Mouse (Mus musculus) CH12.LX (cell line): Measurements from ENCODE around the gene Pias4. TPM values are rescaled to one million over a fixed set of nuclear protein-coding genes. Genes with fewer than 3 reads are reported as not detected.
A peak's percentile ranks its signal among the peaks of the same experiment; 100 is the strongest.
"Not testable (repeated sequence)": the region's sequence is repeated elsewhere in the genome, so short reads cannot be mapped to it uniquely, and the experiment has no call there.

Experiments
- DNase-seq: peaks from one replicate; pipeline ENCODE4 v3.0.0-alpha.2; 2013; ENCODE audit errors: extremely low read depth
- H3K27ac ChIP-seq: 2 replicates; pipeline ENCODE4 v1.5.1; 2012; ENCODE audit warnings: low read depth, mild to moderate bottlenecking, control low read depth, moderate library complexity; ENCODE audit not compliant: insufficient read depth
- H3K27me3 ChIP-seq: replicated peaks from 2 replicates; pipeline ENCODE3; 2012; ENCODE audit warnings: inconsistent platforms
- H3K36me3 ChIP-seq, 2 experiments: replicated peaks in 1 of 2; 2 replicates each; pipeline versions ENCODE3 to v1.6.1; 2012; ENCODE audit warnings: inconsistent platforms in 1 of 2, low read length in 1 of 2, mild to moderate bottlenecking in 1 of 2, mixed read lengths in 1 of 2, moderate library complexity in 1 of 2; ENCODE audit not compliant: control insufficient read depth in 1 of 2, insufficient read depth in 1 of 2
- H3K4me1 ChIP-seq, 2 experiments: 2 replicates each; pipeline ENCODE4 v1.6.1; 2012; ENCODE audit warnings: inconsistent platforms in 1 of 2, moderate library complexity in 1 of 2; ENCODE audit not compliant: insufficient read depth in 2 of 2, control insufficient read depth in 1 of 2
- H3K4me2 ChIP-seq: 2 replicates; pipeline ENCODE4 v1.6.1; 2012; ENCODE audit warnings: low read depth, mild to moderate bottlenecking, control low read depth; ENCODE audit not compliant: poor library complexity, insufficient read depth, severe bottlenecking
- H3K4me3 ChIP-seq, 3 experiments: fragments of 150-350 bp in 1 of 3; sonication (generic) in 1 of 3; replicated peaks in 1 of 3; 2 replicates each; pipeline versions ENCODE3 to v1.5.1; 2011 to 2012; ENCODE audit warnings: low read depth in 2 of 3, low read length in 2 of 3, mild to moderate bottlenecking in 2 of 3, moderate library complexity in 2 of 3, control low read depth in 1 of 3, improper control_type of control experiment in 1 of 3, inconsistent platforms in 1 of 3, mixed read lengths in 1 of 3; ENCODE audit not compliant: poor library complexity in 1 of 3
- H3K79me2 ChIP-seq: replicated peaks from 2 replicates; pipeline ENCODE4 v1.6.1; 2012; ENCODE audit warnings: mild to moderate bottlenecking, moderate library complexity; ENCODE audit not compliant: control insufficient read depth, poor library complexity, insufficient read depth, severe bottlenecking; ENCODE audit errors: extremely low read depth
- H3K9ac ChIP-seq: 2 replicates; pipeline ENCODE4 v1.6.1; 2012; ENCODE audit warnings: low read depth, mild to moderate bottlenecking, control low read depth, moderate library complexity; ENCODE audit not compliant: insufficient read depth
- H3K9me3 ChIP-seq: replicated peaks from 2 replicates; pipeline ENCODE3; 2012; ENCODE audit warnings: low read length, inconsistent platforms, mixed read lengths
- BHLHE40 ChIP-seq: IDR thresholded peaks from 2 replicates; pipeline ENCODE4 v1.6.1; 2011; ENCODE audit warnings: mild to moderate bottlenecking, low read depth, low read length, improper control_type of control experiment
- CHD1 ChIP-seq: IDR thresholded peaks from 2 replicates; pipeline ENCODE4 v1.6.1; 2012; ENCODE audit warnings: low read depth, low read length, improper control_type of control experiment, inconsistent platforms
- CTCF ChIP-seq, 2 experiments: IDR thresholded peaks in 1 of 2; conservative IDR thresholded peaks in 1 of 2; 2 replicates each; pipeline ENCODE4 v1.5.1; 2011 to 2012; ENCODE audit warnings: low read depth in 2 of 2, low read length in 2 of 2, improper control_type of control experiment in 1 of 2, inconsistent platforms in 1 of 2, mild to moderate bottlenecking in 1 of 2, moderate library complexity in 1 of 2
- ELF1 ChIP-seq: IDR thresholded peaks from 2 replicates; pipeline ENCODE4 v1.6.1; 2014; ENCODE audit warnings: low read depth, mild to moderate bottlenecking, inconsistent platforms, low read length, improper control_type of control experiment
- EP300 ChIP-seq: IDR thresholded peaks from 2 replicates; pipeline ENCODE4 v1.6.1; 2011; ENCODE audit warnings: low read length, improper control_type of control experiment
- ETS1 ChIP-seq: conservative IDR thresholded peaks from 2 replicates; pipeline ENCODE4 v1.6.1; 2012; ENCODE audit warnings: low read depth, mild to moderate bottlenecking, inconsistent platforms, low read length, improper control_type of control experiment, moderate library complexity
- IRF4 ChIP-seq: IDR thresholded peaks from 2 replicates; pipeline ENCODE4 v1.6.1; 2014; ENCODE audit warnings: low read depth, mild to moderate bottlenecking, inconsistent platforms, low read length, improper control_type of control experiment
- JUND ChIP-seq: conservative IDR thresholded peaks from 2 replicates; pipeline ENCODE4 v1.6.1; 2011; ENCODE audit warnings: low read depth, low read length, improper control_type of control experiment
- KAT2A ChIP-seq: IDR thresholded peaks from 2 replicates; pipeline ENCODE4 v1.6.1; 2012; ENCODE audit warnings: low read length, improper control_type of control experiment, inconsistent platforms; ENCODE audit not compliant: insufficient replicate concordance
- MAX ChIP-seq: IDR thresholded peaks from 2 replicates; pipeline ENCODE4 v1.6.1; 2011; ENCODE audit warnings: low read length, improper control_type of control experiment
- MAZ ChIP-seq: IDR thresholded peaks from 2 replicates; pipeline ENCODE4 v1.6.1; 2012; ENCODE audit warnings: low read depth, mild to moderate bottlenecking, inconsistent platforms, low read length, improper control_type of control experiment, moderate library complexity
- MEF2A ChIP-seq: IDR thresholded peaks from 2 replicates; pipeline ENCODE4 v1.6.1; 2014; ENCODE audit warnings: low read depth, mild to moderate bottlenecking, inconsistent platforms, low read length, improper control_type of control experiment, borderline replicate concordance
- MXI1 ChIP-seq: IDR thresholded peaks from 2 replicates; pipeline ENCODE4 v1.6.1; 2011; ENCODE audit warnings: mild to moderate bottlenecking, low read depth, low read length, improper control_type of control experiment
- MYC ChIP-seq: IDR thresholded peaks from 2 replicates; pipeline ENCODE4 v1.6.1; 2011; ENCODE audit warnings: low read depth, mild to moderate bottlenecking, improper control_type of control experiment, low read length
- NELFE ChIP-seq: IDR thresholded peaks from 2 replicates; pipeline ENCODE4 v1.6.1; 2011; ENCODE audit warnings: low read depth, low read length, improper control_type of control experiment
- NRF1 ChIP-seq: IDR thresholded peaks from 2 replicates; pipeline ENCODE4 v1.6.1; 2014; ENCODE audit warnings: low read depth, mild to moderate bottlenecking, inconsistent platforms, low read length, improper control_type of control experiment, moderate library complexity
- POLR2A ChIP-seq: IDR thresholded peaks from 2 replicates; pipeline ENCODE4 v1.6.1; 2011; ENCODE audit warnings: low read depth, mild to moderate bottlenecking, improper control_type of control experiment, low read length
- SIN3A ChIP-seq: IDR thresholded peaks from 2 replicates; pipeline ENCODE4 v1.6.1; 2012; ENCODE audit warnings: low read length, improper control_type of control experiment, inconsistent platforms
- TCF12 ChIP-seq: IDR thresholded peaks from 2 replicates; pipeline ENCODE4 v1.6.1; 2014; ENCODE audit warnings: low read depth, mild to moderate bottlenecking, inconsistent platforms, low read length, improper control_type of control experiment
- UBTF ChIP-seq: IDR thresholded peaks from 2 replicates; pipeline ENCODE4 v1.6.1; 2012; ENCODE audit warnings: low read depth, mild to moderate bottlenecking, inconsistent platforms, low read length, improper control_type of control experiment, moderate library complexity
- USF1 ChIP-seq: IDR thresholded peaks from 2 replicates; pipeline ENCODE4 v1.6.1; 2014; ENCODE audit warnings: low read depth, mild to moderate bottlenecking, inconsistent platforms, low read length, improper control_type of control experiment
- ZKSCAN1 ChIP-seq: IDR thresholded peaks from 2 replicates; pipeline ENCODE4 v1.6.1; 2012; ENCODE audit warnings: low read depth, inconsistent platforms, low read length, improper control_type of control experiment, borderline replicate concordance
- ZMIZ1 ChIP-seq: IDR thresholded peaks from 2 replicates; pipeline ENCODE4 v1.6.1; 2012; ENCODE audit warnings: low read depth, mild to moderate bottlenecking, inconsistent platforms, low read length, improper control_type of control experiment
- ZNF384 ChIP-seq: IDR thresholded peaks from 2 replicates; pipeline ENCODE4 v1.6.1; 2012; ENCODE audit warnings: low read depth, low read length, improper control_type of control experiment, inconsistent platforms
- dilution Hi-C: fragments of 300-500 bp; cut with MboI; formaldehyde crosslinking; loops from 2 replicates; pipeline ENCODE4 v1.14.3; 2020; ENCODE audit warnings: low sequenced_read_pairs; ENCODE audit not compliant: extremely low pct_unique_long_range_greater_than_20kb, extremely low pct_ligation_motif_present
- in situ Hi-C: fragments of 300-500 bp; cut with MboI; formaldehyde crosslinking; loops from 3 replicates; pipeline ENCODE4 v1.14.3; 2019; ENCODE audit warnings: low sequenced_read_pairs, low pct_ligation_motif_present, low pct_unique_long_range_greater_than_20kb, mixed read lengths
- polyA plus RNA-seq: library from polyadenylated mRNA; unstranded; fragments of >175 nt; gene quantifications from 2 replicates; pipeline ENCODE4 v1.2.1, GENCODE M21; 2012; ENCODE audit warnings: low read depth; ENCODE audit not compliant: insufficient read length
- total RNA-seq, 2 experiments: library from RNA; depleted of rRNA; stranded (reverse); fragments of 300-350 nt in 1 of 2; fragments of >200 nt in 1 of 2; gene quantifications; 2 replicates each; pipeline ENCODE4 v1.2.3; 2012 to 2014

The Pias4 gene
- total and polyA plus RNA-seq, 3 experiments: 15.3 to 33.5 (median 26.6) TPM

GRCm38 (mm10) chr10:81173132-81173531 is 5.4 kb upstream of the Pias4 start (continued):
- TF ChIP-seq KAT2A (no peak), MXI1 (no peak), MAX (no peak), ZNF384 (no peak)

DNA sequence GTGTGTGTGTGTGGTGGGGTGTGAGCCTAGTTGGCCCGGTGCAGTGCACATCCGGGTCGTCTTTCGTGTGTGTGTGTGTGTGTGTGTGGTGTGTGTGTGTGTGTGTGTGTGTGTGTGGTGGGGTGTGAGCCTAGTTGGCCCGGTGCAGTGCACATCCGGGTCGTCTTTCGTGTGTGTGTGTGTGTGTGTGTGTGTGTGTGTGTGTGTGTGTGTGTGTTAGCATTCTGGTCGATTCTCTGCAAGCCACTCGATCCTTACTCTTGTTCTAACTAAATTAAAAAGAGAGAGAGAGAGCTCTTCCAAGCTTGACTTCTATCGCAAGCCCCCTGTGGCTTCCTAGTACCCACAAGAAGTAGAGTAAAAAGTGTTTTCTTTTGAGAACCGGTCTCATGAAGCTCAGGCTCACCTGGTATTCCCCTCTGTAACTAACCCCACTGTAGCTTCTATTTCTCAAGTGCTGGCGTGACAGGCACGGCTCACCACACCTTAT is 1.7 kb upstream of the Pias4 start:
- H3K9ac ChIP-seq, dilution Hi-C loops, DNase-seq, H3K9me3 ChIP-seq, H3K27me3 ChIP-seq: not testable (repeated sequence)
- TF ChIP-seq ELF1: peak; percentile 27; the same call in 1 of the 2 replicates
- H3K27ac ChIP-seq: peak overlapping the region; percentile 88; the same call in 1 of the 2 replicates
- peaks cover 16 to 35% of the 10 kb centered on the region in 2 experiments for H3K4me1 ChIP-seq
- peaks cover 0 to 16% of the 10 kb centered on the region in 2 experiments for H3K36me3 ChIP-seq
- peak overlapping the region; percentile 14 to 40 (median 20) for H3K4me3 ChIP-seq
- peak overlapping the region; percentile 65 for H3K4me2 ChIP-seq
- in situ Hi-C loops: loop anchor here (10.0 kb wide), 1 partner anchor 245 kb away; no protein-coding TSS in a partner anchor
- peaks cover 26% of the 10 kb centered on the region for H3K79me2 ChIP-seq

DNA sequence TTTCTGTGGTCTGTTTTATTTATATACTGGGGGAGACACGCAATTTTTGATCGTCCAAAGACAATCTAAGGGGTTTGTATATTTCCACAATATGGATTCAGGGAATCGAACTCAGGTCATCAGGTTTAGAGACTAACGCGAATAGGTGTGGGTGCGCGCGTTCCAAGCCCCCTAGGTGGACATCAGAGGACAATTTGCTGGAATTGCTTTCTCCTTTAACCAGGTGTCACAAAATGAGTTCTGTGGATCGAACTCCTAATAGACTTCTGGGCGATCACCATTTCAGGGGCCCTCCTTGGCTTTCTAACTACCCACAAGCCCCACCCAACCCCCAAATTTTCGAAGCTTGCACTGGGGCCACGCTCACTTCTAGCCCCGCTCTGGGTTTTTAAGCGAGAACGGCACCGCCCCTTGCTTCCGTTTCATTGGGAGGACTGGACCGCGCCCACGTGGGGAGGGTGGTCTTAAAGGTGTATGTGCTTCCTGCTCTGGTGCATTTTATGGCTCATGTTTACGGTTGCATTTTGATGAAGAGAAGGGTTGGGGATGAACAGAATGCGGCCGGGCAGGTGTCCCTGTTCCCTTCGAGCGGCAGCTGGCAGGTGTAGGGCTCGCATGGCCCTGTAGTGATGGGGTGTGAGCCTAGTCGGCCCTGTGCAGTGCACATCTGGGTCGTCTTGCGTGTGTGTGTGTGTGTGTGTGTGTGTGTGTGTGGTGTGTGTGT is 960 bp upstream of the Pias4 start:
- peaks cover 16 to 41% of the 10 kb centered on the region in 2 experiments for H3K4me1 ChIP-seq
- peak overlapping the region; percentile 84 for H3K4me2 ChIP-seq

More for the DNA sequence above, 960 bp upstream of the Pias4 start:
- Histone ChIP-seq H3K27ac (peak overlapping the region; percentile 88), H3K27me3 (no peaks in the 10 kb centered on the region), H3K4me3 (peak overlapping the region; percentile 65 to 86 (median 80))
- dilution Hi-C loops: no loop called here
- peak; percentile 91 for DNase-seq
- in situ Hi-C loops: loop anchor here (10.0 kb wide), 1 partner anchor 244 kb away; no protein-coding TSS in a partner anchor
- TF ChIP-seq BHLHE40 (peak; percentile 34; the same call in 1 of the 2 replicates), USF1 (peak; percentile 64), NRF1 (no peak), TCF12 (peak; percentile 43; the same call in 1 of the 2 replicates), SIN3A (peak; percentile 84), MEF2A (peak; percentile 35; the same call in 1 of the 2 replicates), NELFE (no peak), MAX (peak; percentile 88), ELF1 (peak; percentile 66; the same call in 1 of the 2 replicates), EP300 (no peak), ETS1 (peak; percentile 17; the same call in 1 of the 2 replicates), IRF4 (no peak), MAZ (peak; percentile 79; the same call in 1 of the 2 replicates), UBTF (0 out of 2 replicates have a peak, but pooled peaks have one; percentile 8), ZKSCAN1 (no peak), ZMIZ1 (no peak), MYC (peak; percentile 88), POLR2A (peak; percentile 71), JUND (no peak), CHD1 (no peak), MXI1 (peak; percentile 93), CTCF (conservative IDR thresholded peaks at IDR 0.05 in 1 of 2, IDR thresholded peaks at IDR 0.05 in 1 of 2; ENCODE audit: low read depth in 2 of 2, low read length in 2 of 2) (no peak)
- TF ChIP-seq, all 38 proteins: peak for 13
- Histone ChIP-seq H3K36me3 (peaks cover 4 to 23% of the 10 kb centered on the region in 2 experiments), H3K79me2 (peaks cover 33% of the 10 kb centered on the region), H3K9ac (peak overlapping the region; percentile 55), H3K9me3 (no peaks in the 10 kb centered on the region)
